Mouse (Mus musculus) left cerebral cortex, adult 18-20 months (tissue): ENCODE measurements at regions not wholly inside any gene's neighbourhood (a gene's known extent, or its start where the extent isn't known, plus 50 kb on each side); places are given as distances from the start of the nearest gene placed in this dataset.
A peak's percentile ranks its signal among the peaks of the same experiment; 100 is the strongest.
"Not testable (repeated sequence)": the region's sequence is repeated elsewhere in the genome, so short reads cannot be mapped to it uniquely, and the experiment has no call there.

Experiments
- DNase-seq, 2 experiments: peaks; one replicate each; pipeline ENCODE4 v3.0.0; 2021 to 2022; ENCODE audit warnings: low spot score in 2 of 2, mixed read lengths in 1 of 2

- peak; percentile 65 to 72 for DNase-seq
Measured at GRCm38 (mm10) chr10:19491513-19492380, 100.0 kb upstream of the Ifngr1 start.

- DNase-seq: no peak
Measured at GRCm38 (mm10) chr10:19494461-19495105, 97.2 kb upstream of the Ifngr1 start.

GRCm38 (mm10) chr10:19498112-19498511 is 93.6 kb upstream of the Ifngr1 start:
- no peak for DNase-seq

- no peak for DNase-seq
Measured at GRCm38 (mm10) chr10:19502874-19503273, 88.9 kb upstream of the Ifngr1 start.

DNA sequence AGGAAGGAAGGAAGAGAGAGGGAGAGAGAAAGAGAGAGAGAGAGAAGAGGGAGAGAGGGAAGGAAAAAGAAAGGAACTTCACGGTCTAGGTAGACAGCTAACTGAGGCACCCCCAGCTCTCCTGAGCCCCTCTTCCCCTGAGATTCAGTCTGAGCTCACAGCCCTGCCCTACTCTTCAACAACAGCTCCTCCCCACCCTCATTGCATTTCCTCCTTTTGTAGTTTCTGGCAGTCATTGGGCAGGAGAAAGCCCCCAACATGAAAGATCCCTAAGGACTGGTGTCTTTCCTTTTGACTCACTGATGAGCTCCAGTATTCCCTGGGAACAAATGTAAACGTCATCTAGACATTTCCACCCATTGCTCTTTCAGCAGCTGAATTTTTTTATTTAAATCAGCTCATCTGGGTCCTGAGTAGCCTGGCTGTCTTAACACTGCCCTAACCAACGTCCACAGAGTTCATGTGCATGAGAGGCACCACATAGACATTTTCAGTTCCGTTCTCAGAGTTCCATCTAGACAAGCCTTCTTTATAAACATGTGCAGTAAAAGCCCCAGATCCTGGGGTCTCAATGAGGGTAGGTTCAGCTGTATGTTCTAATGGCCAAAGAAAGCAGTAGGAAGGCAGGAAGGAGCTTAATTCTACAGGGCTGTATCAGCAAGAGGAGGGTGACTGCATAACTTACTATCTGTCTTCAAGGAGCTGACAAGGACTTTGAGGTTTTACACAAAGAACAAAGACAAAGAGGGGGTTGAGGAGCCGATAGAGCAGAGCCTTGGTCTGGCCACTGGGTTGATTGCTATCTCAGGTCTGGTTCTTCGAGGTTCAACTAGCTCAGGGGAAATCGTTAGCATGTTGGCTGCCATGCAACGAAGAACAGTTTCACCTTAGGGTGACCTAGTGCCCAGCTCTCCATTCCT is 87.6 kb upstream of the Ifngr1 start:
- DNase-seq: no peak

DNA sequence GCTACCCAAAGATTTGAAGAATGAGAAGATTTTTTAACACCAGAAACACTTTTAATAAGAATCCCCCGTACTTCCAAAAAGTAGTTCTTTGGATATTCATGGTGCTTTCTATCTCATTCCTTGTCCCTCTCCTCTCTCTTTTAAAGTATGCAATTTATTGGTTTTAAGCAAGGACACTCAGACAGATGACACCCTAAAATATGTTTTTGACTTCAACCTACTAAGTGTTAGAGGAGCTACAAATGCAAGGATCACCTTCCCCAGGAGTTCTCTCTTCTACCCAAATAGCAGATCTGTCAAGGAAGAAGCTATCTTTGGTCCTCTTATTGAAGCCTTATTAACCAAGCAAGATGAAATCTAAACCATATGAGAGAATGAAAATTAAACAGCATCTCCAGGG is 86.6 kb upstream of the Ifngr1 start:
- DNase-seq: no peak

GRCm38 (mm10) chr10:19505979-19506378 is 85.8 kb upstream of the Ifngr1 start:
- DNase-seq: no peak

GRCm38 (mm10) chr10:19506434-19506833 is 85.3 kb upstream of the Ifngr1 start:
- DNase-seq: no peak

GRCm38 (mm10) chr10:19508221-19508745 is 83.5 kb upstream of the Ifngr1 start:
- no peak for DNase-seq

- DNase-seq: no peak
Measured at GRCm38 (mm10) chr10:19510047-19510446, 81.7 kb upstream of the Ifngr1 start.

- not testable (repeated sequence) for DNase-seq
Measured at GRCm38 (mm10) chr10:19514366-19514765, 77.4 kb upstream of the Ifngr1 start.

DNA sequence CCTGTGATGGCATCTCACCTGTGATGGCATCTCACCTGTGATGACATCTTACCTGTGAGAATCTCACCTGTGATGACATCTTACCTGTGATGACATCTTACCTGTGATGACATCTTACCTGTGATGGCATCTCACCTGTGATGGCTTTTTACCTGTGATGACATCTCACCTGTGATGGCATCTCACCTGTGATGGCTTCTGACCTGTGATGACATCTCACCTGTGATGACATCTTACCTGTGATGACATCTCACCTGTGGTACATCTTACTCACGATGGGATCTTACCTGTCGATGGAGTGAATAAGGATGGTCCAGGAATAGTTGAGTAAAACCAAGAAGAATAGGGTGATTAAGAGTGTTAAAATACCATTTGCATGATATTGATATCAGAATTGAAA is 76.9 kb upstream of the Ifngr1 start:
- no peak for DNase-seq

- no peak for DNase-seq
Measured at GRCm38 (mm10) chr10:19516011-19516410, 75.7 kb upstream of the Ifngr1 start.

DNA sequence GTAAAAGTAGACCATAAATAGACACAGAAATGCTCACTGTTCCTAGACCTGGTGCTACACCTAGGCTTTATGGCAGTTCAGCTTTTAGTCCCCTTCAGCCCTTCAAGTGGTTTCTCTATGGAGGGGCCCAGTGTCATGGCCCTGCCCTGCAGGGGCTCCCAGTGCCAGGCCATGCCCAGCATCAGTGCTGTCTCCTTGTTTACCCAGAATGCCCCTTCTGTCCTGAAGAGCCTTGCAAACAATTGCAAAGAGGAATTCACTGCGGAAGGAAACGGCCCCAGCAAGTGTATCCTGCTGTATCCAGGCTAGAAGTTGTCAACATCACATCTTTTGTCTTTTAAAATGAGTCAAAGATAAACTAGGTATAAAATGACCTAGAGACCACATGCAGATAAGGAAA is 74.7 kb upstream of the Ifngr1 start:
- no peak for DNase-seq

- no peak for DNase-seq
Measured at GRCm38 (mm10) chr10:19518763-19519162, 73.0 kb upstream of the Ifngr1 start.

DNA sequence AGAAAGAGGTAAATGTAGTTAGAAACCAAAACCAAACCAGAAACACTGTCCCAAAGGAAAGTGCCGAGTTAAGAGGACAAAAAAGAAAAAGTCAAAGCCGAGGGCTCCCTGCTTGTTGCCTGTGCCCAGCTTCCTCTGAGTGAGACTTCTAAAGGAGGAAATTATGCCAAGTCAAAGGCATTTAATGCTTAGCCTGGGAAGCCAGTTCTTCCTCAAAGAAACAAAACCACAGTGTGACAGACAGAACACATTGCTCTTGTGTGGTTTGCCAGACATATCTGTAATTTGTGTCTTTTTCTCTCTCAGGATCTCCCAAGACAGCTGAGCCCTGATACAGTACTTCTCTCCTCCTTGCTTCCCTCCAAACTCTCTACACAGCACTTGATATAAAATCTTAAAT is 69.6 kb upstream of the Ifngr1 start:
- DNase-seq: no peak

DNA sequence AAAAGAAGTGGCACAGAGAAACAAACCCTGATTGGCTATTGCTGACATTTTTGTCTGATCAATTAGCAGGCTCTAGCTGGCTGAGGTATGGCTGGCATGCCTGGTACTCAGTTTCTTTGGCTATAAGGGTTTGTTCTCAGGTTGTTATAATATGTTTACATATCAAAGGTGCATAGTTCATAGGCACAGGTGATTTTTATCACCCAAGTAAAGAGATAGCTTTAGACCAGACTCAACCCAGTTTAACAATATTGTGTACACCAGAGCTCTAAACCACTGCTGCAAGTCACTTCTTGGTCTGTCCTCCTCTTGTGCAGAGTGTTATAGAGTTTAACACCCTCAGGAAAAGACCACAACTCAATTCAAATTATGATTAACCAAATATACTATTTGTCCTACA is 65.8 kb upstream of the Ifngr1 start:
- DNase-seq: no peak

DNA sequence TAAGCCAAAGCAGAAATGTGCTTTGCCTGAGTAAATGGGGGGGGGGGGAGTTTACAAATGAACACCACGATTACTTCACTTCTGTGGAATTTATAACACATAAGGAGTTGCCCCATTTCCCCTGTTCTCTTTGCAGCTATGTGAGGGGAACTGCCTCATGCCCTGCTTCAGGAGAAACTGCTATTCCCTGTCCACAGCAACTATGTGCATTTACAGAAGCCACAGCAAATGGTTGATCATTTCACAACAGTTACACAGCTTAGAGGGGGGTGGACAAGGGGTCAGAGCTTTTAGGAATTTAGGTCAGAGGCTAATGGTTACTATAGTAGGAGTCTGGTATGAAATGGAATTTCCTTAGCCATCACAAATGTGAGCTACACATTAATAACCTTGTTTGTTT is 65.4 kb upstream of the Ifngr1 start:
- DNase-seq: no peak

GRCm38 (mm10) chr10:19529655-19530054 is 62.1 kb upstream of the Ifngr1 start:
- no peak for DNase-seq

DNA sequence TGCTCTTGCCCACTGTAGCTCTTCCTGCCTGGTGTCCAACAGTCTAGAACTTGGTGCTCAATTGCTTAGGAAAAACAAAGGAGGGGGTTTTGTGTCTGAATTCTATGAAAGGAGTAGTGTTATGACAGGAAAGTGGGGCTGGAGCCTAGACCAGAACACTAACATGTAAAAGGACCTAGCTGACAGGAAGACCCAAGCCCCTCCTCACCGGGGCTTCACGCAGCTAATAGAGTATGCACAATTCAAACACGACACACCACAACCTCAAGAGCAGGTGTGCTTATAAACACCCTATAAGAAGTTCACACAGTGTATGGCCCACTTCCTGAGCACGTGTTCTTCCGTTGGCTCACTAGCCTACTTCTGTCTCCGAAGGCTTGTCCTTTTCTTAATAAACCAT is 61.7 kb upstream of the Ifngr1 start:
- no peak for DNase-seq

- DNase-seq: no peak
Measured at GRCm38 (mm10) chr10:19531452-19531851, 60.3 kb upstream of the Ifngr1 start.
